Mouse (Mus musculus) spleen, adult 2 months (tissue): Measurements from ENCODE around the gene Gp1ba.

Experiments
- CTCF ChIP-seq: fragments of 200-500 bp; IDR thresholded peaks from 2 replicates; pipeline ENCODE4 v1.5.1; 2011; ENCODE audit warnings: mild to moderate bottlenecking, inconsistent platforms; ENCODE audit not compliant: insufficient read depth, insufficient read length, insufficient replicate concordance; ENCODE audit errors: extremely low read depth
- POLR2A ChIP-seq: fragments of 200-500 bp; IDR thresholded peaks from 2 replicates; pipeline ENCODE4 v1.6.1; 2011; ENCODE audit warnings: low read depth, low read length, inconsistent platforms

- TF ChIP-seq CTCF (no peak), POLR2A (no peak)
Observed at GRCm38 (mm10) chr11:70644564-70645103, 5.7 kb downstream of the Gp1ba start.
